Mouse (Mus musculus) thymus, postnatal 4 days (tissue): ENCODE measurements around the gene Drg1.

Experiments used
- DNase-seq: peaks from one replicate; pipeline ENCODE4 v3.0.0; 2021

Drg1 gene

DNA sequence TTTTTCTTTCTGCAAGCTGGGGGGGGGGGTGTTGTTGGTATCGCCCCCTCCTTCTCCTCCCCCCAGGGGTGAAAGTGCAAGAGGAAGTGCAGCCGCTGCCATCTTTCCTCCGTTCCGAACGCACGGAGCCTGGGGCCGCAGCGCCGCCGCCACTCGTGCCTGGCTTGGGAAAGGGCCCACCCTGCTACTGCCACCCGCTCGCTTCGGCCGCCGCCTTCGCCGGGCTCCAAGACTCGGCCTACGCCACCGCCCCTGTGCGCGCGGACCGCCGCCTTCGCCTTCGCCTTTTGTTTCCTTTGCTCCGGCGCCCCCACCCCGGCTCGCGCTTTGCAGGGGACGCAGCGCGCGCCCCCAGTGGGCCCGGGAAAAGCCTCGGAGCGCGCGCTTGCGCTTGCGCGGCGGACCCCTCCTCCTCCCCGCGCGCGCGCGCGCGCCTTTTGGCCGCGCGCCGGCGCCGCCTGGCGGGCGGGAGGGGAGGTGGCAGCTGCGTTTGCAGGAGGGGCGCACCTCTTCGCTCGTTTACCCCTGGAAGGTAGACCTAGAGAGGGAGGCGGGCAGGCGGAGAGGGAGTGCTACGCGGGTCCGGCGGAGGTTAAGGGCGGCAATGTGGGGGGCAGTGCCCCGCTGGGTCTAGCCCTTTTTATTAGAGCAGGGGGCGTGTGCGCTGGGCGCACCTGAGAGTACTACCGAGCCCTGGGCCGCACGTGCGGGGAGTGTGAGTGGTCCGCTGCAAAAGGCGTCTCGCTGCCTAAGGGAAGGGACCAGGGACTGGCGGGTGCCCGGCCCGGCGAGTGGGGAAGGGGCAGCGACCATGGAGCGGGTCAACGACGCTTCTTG lies 23.8 kb upstream of the Drg1 start:
- peak; percentile 93 for DNase-seq

GRCm38 (mm10) chr11:3289302-3289802 lies 23.1 kb upstream of the Drg1 start:
- DNase-seq: peak; percentile 87

DNA sequence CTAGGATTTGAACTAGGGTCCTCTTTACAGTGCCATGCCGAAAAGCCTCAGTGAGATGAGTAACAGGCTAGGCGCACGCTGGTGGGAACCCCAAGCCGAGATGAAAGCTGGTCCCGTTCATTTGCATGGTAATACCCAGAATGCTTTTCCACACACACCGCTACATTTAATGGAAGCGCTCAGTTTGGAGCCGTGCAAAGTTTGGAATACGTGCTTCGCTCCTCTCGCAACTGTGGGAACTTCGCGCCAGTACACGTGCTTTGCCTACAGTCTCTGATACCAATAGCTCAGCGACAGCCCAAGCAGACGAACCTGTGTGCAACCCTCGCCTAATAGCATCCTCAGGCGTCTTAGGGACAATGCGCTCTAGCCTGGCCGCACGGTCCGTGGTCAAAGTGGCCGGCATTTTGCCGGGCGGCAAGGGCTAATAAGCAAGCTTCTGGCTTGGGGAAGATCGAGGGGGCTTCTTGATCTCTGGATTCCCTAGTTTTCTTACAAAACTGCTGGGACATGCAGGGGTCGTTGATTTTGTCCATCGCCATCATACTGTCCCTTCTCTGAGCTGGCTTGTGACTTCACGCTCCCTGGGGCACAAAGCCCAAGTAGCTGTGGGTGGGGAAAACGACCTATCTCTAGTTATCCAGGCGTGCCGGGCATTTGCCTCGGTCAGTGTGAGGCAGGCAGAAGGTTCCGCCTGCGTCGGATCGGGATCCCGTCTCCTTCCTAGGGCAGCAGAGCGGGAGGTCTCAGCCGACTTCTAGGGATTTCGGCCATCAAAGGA lies 22.5 kb upstream of the Drg1 start, which contains the start of gene Patz1:
Gene Patz1 (plus strand): TSS at position 354 of the 781 bp plus-strand sequence.
- peak; percentile 57 for DNase-seq

DNA sequence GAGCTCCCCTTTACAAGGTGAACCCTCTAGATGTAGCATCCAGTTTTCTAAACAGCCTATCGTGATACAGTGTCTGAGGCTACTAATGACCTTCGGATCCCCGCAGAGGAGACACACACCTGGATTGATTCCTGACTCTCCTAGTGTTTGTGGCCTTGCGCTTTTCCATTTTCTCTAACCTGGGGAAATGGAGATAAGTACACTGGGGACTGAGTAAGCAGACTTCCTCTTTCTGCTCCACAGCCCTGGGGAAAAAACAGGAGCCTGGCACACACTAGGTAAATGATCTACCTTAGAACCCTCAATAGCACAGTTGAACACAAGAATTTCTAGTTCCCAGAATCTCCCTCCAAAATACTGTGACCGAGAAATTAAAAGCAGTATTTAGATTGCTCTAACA lies 21.7 kb upstream of the Drg1 start:
- DNase-seq: no peak

- no peak for DNase-seq
Observed at GRCm38 (mm10) chr11:3287131-3287530, 20.9 kb upstream of the Drg1 start.

DNA sequence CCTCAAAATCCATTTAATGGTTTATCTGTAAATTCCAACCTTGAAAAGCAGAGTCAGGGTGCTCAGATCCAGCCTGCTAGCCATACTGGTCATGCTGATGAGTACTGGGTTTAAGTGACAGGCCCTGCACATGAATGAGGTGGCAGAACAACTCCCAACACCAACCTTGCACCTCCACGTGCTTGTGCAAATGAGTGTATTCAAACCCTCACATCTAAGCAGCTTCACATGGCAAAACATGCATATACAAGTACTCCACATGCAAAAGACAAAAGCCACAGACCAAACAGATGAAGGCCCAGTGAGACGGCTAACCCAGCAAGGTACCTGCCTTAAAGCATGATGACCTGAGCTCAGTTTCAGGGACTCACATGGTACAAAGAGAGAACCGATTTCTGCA lies 19.7 kb upstream of the Drg1 start:
- DNase-seq: no peak

- DNase-seq: peak; percentile 0
Observed at GRCm38 (mm10) chr11:3283645-3284044, 17.4 kb upstream of the Drg1 start.

DNA sequence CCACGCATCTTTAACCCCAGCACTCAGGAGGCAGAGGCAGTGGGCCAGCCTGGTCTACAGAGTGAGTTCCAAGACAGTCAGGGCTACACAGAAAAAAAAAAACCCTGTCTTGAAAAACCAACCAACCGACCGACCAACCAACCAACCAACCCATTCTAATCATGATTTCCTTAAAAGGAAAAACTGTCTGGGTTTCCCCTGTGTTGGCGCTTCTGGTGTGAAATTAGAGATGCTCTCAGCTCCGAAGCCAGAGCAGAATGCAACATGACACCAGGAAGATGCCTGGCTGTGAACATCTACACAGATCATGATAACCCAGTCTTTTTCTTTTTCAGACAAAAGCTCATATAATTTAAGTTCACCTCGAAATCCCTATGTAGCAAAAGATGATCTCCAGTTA lies 16.7 kb upstream of the Drg1 start:
- DNase-seq: peak; percentile 0

DNA sequence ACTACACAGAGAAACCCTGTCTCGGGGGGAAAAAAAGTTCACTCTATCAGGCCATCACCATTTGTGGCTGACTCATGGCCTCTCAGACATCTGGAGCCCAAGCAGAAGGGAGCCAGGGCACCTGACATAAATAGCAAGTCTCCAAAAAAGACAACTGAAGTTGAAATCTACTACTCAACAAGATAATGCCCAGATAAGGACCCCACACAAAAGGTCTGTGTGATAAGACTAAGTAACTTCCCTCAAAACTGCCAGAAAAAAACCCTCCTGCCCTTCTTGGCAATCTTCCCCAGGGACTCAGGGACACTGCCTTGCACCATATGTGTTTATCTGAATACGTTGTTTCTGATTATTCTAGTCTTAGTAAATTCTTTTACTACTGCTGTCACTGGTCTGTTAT lies 13.5 kb upstream of the Drg1 start:
- no peak for DNase-seq

DNA sequence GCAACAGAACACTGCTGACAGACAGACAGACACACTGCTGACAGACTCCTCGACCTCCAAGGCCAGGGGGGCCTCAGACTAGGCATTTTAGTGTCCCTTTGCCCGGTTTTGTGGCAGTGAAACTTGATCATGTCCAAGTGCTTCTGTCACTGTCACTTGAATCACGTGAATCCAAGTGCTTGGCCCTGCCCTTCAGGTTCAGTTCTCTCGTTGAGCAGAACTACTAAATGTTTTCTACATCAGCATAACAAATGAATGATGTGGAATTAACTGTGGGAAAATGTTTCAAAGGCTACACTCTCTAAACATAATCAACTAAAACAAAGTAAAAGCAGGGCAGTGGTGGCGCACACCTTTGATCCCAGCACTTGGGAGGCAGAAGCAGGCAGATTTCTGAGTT lies 12.1 kb upstream of the Drg1 start:
- no peak for DNase-seq

DNA sequence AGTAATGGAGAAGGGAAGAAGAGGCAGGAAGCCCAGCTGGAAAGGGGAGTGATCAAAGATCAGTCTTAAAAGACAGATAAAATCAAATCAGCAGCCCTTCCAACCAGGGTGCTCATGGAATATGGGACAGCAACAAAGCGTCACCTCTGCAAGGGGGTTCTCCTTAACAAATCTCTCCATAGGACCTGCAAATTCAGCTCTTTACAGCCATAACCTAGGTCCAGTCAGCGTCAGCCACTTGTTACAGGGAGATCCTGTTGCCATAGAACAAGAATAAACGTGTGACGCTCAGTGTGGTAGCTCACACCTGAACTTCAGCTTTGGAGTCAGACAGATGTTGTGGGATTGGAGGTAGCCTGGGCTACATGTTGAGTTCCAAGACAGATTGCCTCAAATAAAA lies 3.0 kb upstream of the Drg1 start:
- no peak for DNase-seq

- DNase-seq: no peak
Observed at GRCm38 (mm10) chr11:3267133-3267532, 918 bp upstream of the Drg1 start.

- no peak for DNase-seq
Observed at GRCm38 (mm10) chr11:3265291-3266078, 730 bp downstream of the Drg1 start.

DNA sequence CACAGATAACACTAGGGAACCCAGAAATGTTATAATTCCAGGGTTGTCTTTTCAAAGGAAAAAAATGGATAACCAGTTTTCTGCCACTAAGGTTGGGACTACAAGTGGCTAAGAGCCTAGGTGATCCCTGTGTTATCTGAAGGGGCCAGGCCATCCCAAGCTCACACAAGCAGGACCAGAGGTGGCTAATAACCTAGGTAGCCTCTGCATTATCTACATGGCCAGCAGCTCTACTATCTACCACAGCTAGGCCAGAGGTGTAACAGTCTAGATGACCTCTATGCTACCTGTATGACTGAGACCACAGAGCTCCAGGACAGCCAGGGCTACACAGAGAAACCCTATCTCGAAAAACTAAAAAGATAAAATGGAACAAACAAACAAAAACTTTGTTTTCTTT lies 6.7 kb downstream of the Drg1 start:
- DNase-seq: no peak

DNA sequence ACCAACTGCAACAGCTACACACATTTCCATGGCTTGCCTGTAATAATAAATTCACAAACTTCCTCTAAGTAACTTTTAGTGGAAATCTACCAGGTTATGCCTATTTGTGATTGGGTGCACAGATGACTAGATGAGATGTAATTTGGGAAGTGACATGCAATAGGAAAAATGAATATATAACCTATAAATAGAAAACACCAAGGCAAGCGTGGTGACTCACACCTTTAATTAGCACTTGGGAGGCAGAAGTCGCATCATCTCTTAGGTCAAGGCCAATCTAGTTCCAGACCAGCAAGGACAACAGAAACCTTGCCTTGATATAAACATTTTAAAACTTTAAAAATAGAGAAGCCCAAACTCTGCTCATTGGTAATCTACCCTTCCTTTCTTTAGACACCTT lies 18.8 kb downstream of the Drg1 start:
- DNase-seq: no peak

DNA sequence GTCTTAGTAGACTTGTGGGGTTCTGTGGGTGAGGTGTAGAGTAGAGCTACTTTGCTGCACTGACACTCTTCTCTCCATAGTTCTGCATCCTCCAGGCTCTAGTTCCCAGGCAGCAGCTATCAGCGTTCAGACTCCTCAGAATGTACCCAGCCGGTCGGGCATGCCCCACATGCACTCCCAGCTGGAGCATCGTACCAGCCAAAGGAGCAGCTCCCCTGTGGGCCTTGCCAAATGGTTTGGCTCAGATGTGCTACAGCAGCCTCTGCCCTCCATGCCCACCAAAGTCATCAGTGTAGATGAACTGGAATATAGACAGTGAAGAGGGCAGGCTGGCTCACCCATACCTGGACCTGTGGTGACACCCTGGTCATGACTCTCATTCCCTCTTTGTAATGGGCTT lies 22.4 kb downstream of the Drg1 start:
- DNase-seq: no peak

GRCm38 (mm10) chr11:3242395-3242794 lies 23.8 kb downstream of the Drg1 start:
- DNase-seq: no peak

DNA sequence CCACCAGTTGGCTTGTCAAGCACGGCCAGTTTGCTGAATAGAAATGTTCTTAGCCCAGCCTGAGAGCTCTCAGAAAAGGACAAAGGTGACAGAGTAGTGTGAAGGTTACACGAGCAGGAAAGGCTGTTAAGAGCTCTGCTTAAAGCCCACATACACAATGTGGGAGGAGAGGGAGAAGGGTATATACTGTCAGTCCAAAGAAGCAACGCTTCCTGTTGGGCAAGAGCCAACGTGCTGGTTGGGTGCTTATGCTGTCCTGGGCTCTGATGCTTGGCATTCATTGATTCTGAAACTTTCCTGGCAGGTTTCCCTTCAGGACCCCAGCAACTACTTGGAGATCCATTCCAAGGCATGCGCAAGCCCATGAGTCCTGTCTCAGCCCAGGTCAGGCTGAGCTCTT lies 30.9 kb downstream of the Drg1 start:
- no peak for DNase-seq

DNA sequence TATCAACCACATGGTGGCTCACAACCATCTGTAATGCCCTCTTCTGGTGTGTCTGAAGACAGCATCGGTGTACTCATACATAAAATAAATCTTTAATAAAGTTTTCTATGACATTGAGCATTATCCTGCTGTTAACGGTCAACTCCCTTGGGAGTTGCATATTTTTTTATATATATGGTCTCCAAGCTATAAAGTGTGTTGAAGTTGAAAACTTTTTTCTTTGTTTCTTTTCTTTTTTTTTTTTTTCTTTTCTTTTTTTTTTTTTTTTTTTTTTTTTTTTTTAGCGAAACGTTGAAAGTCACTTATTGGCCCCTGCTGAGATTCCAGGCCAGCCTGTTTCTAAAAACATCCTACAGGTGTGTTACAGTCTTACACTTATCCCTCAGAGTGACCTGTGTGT lies 32.5 kb downstream of the Drg1 start:
- DNase-seq: no peak

DNA sequence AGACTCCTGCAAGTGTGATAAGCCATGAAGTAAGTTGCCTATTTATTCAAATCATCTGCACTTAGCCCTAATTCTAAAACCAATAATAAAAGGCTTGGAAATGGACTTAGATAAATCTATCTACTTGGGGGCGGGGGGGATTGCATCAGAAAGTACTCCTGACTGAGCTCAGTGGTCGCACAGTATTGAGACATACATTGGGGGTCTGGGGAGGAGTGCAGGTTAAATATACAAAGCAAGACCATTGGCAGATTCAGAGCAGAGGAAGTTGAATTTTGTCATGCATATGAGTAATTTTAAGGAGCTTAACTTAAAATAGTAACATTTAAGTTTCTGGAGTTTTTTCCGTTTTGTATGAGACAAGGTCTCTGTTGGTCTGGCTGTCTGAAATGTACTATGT lies 34.0 kb downstream of the Drg1 start:
- DNase-seq: no peak

DNA sequence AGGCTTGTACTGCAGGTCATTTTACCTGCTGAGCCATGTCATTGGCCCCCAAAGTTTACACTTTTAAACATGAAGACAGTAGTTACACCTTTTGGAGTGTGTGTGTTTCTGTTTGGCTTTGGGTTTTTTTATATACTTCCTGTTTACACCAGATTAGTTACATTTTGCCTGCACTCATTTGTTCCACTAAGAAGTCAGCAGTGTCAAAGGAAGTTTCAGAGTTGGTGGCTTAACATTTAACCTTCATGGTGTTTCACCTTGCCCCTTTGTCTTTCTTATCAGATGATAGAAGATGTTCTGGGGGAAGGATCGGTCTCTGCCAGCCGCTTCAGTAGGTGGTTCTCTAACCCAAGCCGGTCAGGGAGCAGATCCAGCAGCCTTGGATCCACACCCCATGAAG lies 39.1 kb downstream of the Drg1 start:
- DNase-seq: no peak

GRCm38 (mm10) chr11:3223105-3223504 lies 43.1 kb downstream of the Drg1 start:
- no peak for DNase-seq

DNA sequence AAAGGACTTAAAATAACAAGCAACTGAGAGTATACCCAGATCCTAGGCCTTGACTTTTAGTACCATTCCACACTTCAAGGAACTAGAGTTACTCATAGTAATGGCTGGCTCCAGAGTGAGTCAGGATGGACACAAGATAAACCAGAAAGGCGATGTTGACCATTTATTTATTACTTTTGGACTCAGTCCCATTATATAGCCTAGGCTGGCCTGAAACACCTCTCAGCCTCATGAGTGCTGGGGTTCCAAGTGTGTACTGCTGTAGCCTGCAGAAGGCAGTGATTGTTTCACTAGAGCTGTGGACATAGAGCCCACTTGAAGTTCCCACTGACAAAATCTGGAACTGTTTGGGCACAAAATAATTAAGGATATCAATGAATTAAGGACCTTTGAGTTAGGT lies 53.7 kb downstream of the Drg1 start:
- DNase-seq: no peak
